Mouse (Mus musculus) heart, adult 9 months (tissue): Measurements from ENCODE around the gene Zfp239.
A peak's percentile ranks its signal among the peaks of the same experiment; 100 is the strongest.

Experiments
- DNase-seq, 2 experiments: peaks; one replicate each; pipeline ENCODE4 v3.0.0; 2022; ENCODE audit warnings: low spot score in 2 of 2

Gene Zfp239

GRCm38 (mm10) chr6:117906590-117907271 is 44.8 kb downstream of the Zfp239 start:
- peak; percentile 98 for DNase-seq

- DNase-seq, result peak; percentile 86 to 87
These were observed 45.5 kb downstream of the Zfp239 start for GRCm38 (mm10) chr6:117907301-117907978.

GRCm38 (mm10) chr6:117907979-117908355 is 46.1 kb downstream of the Zfp239 start:
- no peak for DNase-seq

DNA sequence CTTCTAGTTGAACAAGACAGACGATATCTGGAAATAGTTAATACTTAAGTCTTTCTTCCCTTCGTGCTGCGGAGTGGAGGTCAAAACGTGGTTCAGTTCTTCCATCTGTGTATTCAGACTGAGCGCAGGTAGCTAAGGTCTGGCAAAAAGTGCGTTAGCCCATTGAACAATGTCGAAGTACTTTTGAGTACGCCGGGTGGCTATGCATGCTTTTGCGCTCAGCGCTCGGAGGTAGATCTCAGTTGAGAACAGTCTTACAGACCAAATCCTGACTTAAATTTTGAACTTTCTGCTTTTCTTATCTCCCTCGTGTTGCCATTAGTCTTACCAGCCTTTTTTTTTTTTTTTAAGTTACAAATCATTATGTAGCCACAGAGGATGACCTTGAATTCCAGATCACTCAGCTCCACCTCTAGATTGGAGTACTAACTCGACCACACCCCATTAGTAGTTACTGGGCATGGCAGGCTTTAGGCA is 46.6 kb downstream of the Zfp239 start:
- DNase-seq, result no peak

- no peak for DNase-seq
These were observed 48.3 kb downstream of the Zfp239 start for GRCm38 (mm10) chr6:117910120-117910661.

- no peak for DNase-seq
These were observed 52.6 kb downstream of the Zfp239 start for GRCm38 (mm10) chr6:117914541-117914940.

DNA sequence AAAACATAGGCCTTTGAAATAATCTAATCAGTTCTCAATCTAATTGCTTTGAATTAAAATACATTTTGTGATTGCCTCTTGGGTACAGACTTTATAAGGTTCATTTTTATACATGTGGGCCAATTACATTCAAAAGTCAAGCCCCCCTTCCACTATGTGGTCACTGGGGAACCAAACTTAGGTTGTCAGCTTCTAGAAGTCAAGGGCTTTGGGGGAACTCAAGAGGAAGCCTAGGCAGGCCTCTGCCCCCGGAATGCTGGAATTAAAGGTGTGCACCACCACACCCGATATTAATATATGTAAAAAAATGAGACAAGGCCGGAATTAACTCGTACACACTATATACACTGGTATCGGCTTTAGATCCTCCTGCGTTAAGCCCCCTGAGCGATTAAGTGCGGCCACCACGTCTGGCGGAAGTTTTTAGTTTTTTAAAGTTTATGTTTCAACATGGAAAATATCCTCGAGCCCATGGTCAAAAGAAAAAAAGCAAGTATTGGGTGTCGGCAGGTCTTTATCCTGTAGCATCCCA is 54.4 kb downstream of the Zfp239 start:
- DNase-seq, result no peak

DNA sequence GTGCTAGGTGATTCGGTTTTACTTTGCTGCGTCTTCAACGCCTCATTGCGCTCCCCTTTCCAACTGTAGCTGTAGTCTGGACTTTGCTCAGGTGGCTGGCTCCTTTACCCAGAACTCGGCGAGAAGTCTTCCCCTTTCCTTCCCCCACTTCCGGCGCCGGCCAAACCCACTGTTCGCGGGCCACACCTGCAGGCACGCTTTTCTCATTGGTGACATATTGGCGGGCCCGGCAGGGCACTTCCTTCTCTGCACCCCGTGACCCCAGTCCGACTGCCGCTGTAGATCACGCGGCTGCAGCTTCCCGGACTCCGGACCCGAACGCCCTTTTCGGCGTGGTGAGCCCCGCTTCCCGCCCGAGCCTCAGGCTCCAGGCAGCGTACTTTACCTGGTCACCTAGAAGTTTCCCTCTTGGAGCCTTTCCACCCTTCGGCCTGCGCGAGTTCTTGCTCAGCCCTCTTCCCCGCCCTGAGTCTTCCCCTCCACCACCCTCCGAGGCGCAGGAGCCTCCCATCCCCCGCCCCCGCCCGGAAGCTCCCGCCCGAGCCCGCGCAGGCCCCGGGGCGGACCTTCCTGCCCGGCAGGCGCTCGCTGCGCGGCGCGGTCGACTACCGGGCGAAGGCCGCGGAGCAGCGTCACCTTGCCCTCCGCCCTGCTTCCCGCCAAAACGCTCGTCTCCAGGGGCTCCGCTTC is 55.0 kb downstream of the Zfp239 start:
- peak; percentile 87 to 90 for DNase-seq

DNA sequence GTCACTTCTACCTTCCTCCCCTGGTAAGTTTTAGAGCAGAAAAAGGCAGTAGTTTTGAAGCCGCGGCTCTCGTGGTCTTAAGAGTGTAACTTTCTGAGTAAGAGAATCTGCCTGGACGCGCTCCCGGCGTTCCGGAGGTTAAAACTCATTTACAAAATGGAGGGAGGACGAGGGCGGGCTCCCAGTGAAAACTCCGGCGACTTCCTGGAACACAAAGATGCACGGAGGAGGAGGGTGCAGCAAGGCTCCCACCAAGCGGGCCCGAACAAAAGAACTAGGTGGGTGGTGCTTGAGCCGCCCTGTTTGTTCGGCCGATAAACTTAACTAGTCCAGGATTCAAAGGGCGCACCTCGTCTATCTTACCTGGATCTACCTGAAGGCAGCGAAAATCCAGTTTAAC is 55.7 kb downstream of the Zfp239 start:
- DNase-seq, result peak; percentile 67 to 71

GRCm38 (mm10) chr6:117918043-117918442 is 56.1 kb downstream of the Zfp239 start:
- DNase-seq, result no peak

DNA sequence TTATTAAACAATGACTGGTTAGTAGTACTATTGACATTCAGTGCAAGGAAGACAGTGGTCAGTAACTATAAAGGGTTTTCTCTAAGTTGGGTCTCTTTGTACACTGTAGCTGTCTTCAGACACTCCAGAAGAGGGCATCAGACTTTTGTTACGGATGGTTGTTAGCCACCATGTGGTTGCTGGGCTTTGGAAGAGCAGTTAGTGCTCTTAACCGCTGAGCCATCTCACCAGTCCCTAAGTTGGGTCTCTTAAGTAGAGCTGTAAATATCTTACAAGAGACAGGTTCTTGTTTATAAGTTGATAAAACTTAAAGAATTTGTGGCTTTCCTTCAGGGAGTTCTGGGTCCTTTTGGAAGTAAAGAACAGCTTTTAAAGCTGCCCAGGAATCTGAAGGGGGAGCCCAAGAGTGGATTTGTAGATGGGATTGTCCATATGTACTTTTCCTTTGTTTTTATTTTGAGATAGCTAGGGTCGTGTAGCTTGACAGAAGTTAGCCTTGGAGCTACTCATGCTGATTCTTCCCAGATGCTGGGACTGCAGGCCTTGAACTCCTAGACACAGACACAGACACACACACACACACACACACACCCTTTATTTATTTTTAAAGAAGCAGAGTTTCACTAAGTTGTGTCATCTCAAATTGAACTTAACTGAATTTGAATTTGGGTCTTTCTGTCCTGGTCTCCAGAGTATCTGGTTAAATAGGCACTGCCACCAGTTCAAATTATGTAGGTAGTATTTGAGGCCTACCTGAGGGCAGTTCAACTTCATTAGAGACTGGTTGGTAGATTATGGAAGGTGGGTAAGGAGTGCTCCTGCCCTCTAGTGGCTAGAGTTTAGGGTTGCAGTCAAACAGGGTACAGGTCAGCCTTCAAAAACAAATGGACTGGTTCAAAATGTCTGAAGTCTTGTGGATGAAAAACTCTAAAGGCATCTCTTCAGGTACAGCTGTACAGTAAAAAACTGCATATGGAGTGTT is 59.0 kb downstream of the Zfp239 start:
- peak; percentile 24 to 35 for DNase-seq

GRCm38 (mm10) chr6:117922041-117922440 is 60.1 kb downstream of the Zfp239 start:
- no peak for DNase-seq
